Mouse (Mus musculus) bone marrow macrophage, adult 2 months (primary cell): ENCODE results near the gene Brd7.

Source experiments
- CTCF ChIP-seq: IDR thresholded peaks from 2 replicates; pipeline ENCODE4 v1.5.1; 2012; ENCODE audit warnings: low read depth, mild to moderate bottlenecking, low read length, moderate library complexity
- POLR2A ChIP-seq: IDR thresholded peaks from 2 replicates; pipeline ENCODE4 v1.6.1; 2012; ENCODE audit warnings: mild to moderate bottlenecking, low read depth, low read length, borderline replicate concordance

DNA sequence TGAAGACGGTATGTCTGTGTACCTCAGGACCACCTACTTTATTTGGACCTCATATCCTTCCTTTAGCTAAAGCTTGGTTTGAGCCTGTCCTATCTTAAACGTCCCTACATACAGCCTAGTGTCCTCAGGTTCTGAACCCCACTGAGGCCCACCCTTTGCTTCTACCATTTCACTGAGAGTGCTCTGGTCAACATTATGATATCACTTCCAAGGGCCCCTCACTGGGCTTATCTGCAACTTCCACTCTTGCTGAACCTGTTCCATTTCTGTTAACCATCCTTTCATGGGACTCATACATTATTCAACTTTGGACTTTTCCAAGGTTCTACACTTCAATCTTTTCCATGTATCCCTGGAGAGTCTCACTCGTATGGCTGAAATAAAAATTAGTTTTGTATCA, 27.0 kb downstream of the Brd7 start:
- TF ChIP-seq POLR2A = no peak
- no peak for TF ChIP-seq CTCF
